Mouse (Mus musculus): Measurements from ENCODE around the gene Ighmbp2. TPM values are rescaled to one million over a fixed set of nuclear protein-coding genes. Genes with fewer than 3 reads are reported as not detected.

The Ighmbp2 gene
- total RNA-seq, 4 experiments from 2014 or later = 10.9 to 11.9 (median 11.4) TPM

Small RNA genes lying within 50 kb of the gene (microRNA-seq; reads per million reads assigned to microRNA genes)
- 0 to 0.44 reads per million in 2 experiments for gene Mir6984

Other genes starting within 250 kb of the Ighmbp2 start
- gene Mrpl21, start 116 bp downstream of the Ighmbp2 start, total RNA-seq (2022) = 10 to 100 TPM; 43.9 to 59.3 (median 46.7) TPM
- gene Cpt1a, start 39.3 kb upstream of the Ighmbp2 start, total RNA-seq (2022) = 10 to 100 TPM; 22.4 to 29.3 (median 26.1) TPM
- gene Tesmin, start 105.8 kb upstream of the Ighmbp2 start, total RNA-seq (2022) = under 1 TPM in 2 of 4 experiments, not detected in 2; 0.33 to 0.34 TPM
- 1 to 10 TPM in 3 of 4 experiments, under 1 TPM in 1; 0.82 to 3.3 (median 1.6) TPM for gene Gal, start 131.5 kb upstream of the Ighmbp2 start, total RNA-seq (2022)

Measured in left cerebral cortex, adult 8-10 months (tissue).